Comparison of ENCODE assay signal across 29 mouse cellular contexts in genomic region chr5:112945925-112946324, GRCm38 (mm10). TPM values are rescaled to one million over a fixed set of nuclear protein-coding genes. Genes with fewer than 3 reads are reported as not detected.
DNase-seq lines count a peak whose midpoint lies in the region; ATAC-seq and TF ChIP-seq lines count a peak whose summit lies in the region.
"Had no signal": no experiment of that assay in that cellular context is flagged by ENCODE, and none has a peak within 500 bp of the region (broad histone marks: within the 10 kb centered on the region; RNA-seq: fewer than 3 reads in every experiment).

No protein-coding gene starts in this region.

- 0 out of 2 replicates have a peak, but pooled peaks have one; percentile 16 for ATAC-seq in frontal cortex, adult (ENCODE audit: low TSS enrichment)
- ATAC-seq in embryonic facial prominence, embryonic 14.5 days (ENCODE audit: low read depth): no peak
- ATAC-seq in limb, embryonic 12.5 days (ENCODE audit: insufficient number of reproducible peaks, insufficient read depth, low FRiP score, low TSS enrichment, low read depth): no peak
- ATAC-seq: forebrain, embryonic 13.5 days; forebrain, embryonic 16.5 days; hindbrain, embryonic 16.5 days; intestine, embryonic 15.5 days; Patski had no signal

- no peak for TF ChIP-seq CTCF in heart, adult 2 months (IDR thresholded peaks at IDR 0.05)

- H3K27ac ChIP-seq in embryonic facial prominence, embryonic 14.5 days (replicated peaks; ENCODE audit: low read depth, low read length): peak overlapping the region; percentile 66
- H3K27ac ChIP-seq in limb, embryonic 12.5 days: peak overlapping the region; percentile 25; the same call in 1 of the 2 replicates
- no peak overlapping the region for H3K27ac ChIP-seq in forebrain, embryonic 10.5 days
- H3K27ac ChIP-seq in heart, adult 2 months: no peak overlapping the region
- H3K27ac ChIP-seq: forebrain, embryonic 13.5 days; heart, embryonic 15.5 days; hindbrain, embryonic 10.5 days; hindbrain, embryonic 13.5 days; intestine, embryonic 15.5 days had no signal

- no peak overlapping the region for H3K4me3 ChIP-seq in embryonic facial prominence, embryonic 14.5 days (ENCODE audit: low read depth, low read length)
- no peak overlapping the region for H3K4me3 ChIP-seq in limb, embryonic 12.5 days (replicated peaks)
- H3K4me3 ChIP-seq in forebrain, embryonic 10.5 days: no peak overlapping the region
- H3K4me3 ChIP-seq in heart, adult 2 months: no peak overlapping the region
- H3K4me3 ChIP-seq: erythroblast, embryonic 14.5 days; forebrain, embryonic 13.5 days; heart, embryonic 12.5 days; heart, embryonic 15.5 days; hindbrain, embryonic 10.5 days; hindbrain, embryonic 13.5 days; intestine, embryonic 15.5 days had no signal

- TF ChIP-seq EP300 in heart, adult 2 months (IDR thresholded peaks at IDR 0.05; ENCODE audit: insufficient read depth, low read depth, low read length): no peak

- H3K4me2 ChIP-seq in embryonic facial prominence, embryonic 14.5 days (ENCODE audit: low read depth, low read length): no peak overlapping the region
- H3K4me2 ChIP-seq in limb, embryonic 12.5 days: no peak overlapping the region
- H3K4me2 ChIP-seq: forebrain, embryonic 13.5 days; heart, embryonic 12.5 days; heart, embryonic 15.5 days; hindbrain, embryonic 13.5 days; intestine, embryonic 15.5 days had no signal

- peaks cover 11% of the 10 kb centered on the region for H3K4me1 ChIP-seq in embryonic facial prominence, embryonic 14.5 days (ENCODE audit: control insufficient read depth, insufficient read depth, low read length)
- H3K4me1 ChIP-seq in limb, embryonic 12.5 days (replicated peaks): peaks cover 16% of the 10 kb centered on the region
- H3K4me1 ChIP-seq in forebrain, embryonic 10.5 days: peaks cover 18% of the 10 kb centered on the region
- H3K4me1 ChIP-seq in heart, adult 2 months (ENCODE audit: control insufficient read depth, insufficient read depth, low read length): no peaks in the 10 kb centered on the region
- H3K4me1 ChIP-seq: heart, embryonic 12.5 days; heart, embryonic 15.5 days; intestine, embryonic 15.5 days had no signal

- TF ChIP-seq POLR2A in heart, adult 2 months (IDR thresholded peaks at IDR 0.05; ENCODE audit: insufficient read depth, low read depth, low read length): no peak

- no peak for DNase-seq in frontal cortex, postnatal 10 days (ENCODE audit: low spot score in 2 of 2)
- peak; percentile 52 for DNase-seq in brain, adult 2 months (ENCODE audit: low read depth, low spot score)
- no peak for DNase-seq in embryonic facial prominence, embryonic 14.5 days (ENCODE audit: low spot score)
- no peak for DNase-seq in forebrain, embryonic 10.5 days (ENCODE audit: extremely low spot score, low spot score)
- DNase-seq in heart, adult 2 months: no peak
- DNase-seq: adrenal gland, postnatal 10 days; B cell, adult 2 months; cerebellum, adult 11-12 months; cerebellum, adult 9-10 months; cerebellum, postnatal 14 days; gastrocnemius, postnatal 14 days; heart, adult 11 months; heart, postnatal 10 days; heart, postnatal 36 days; kidney, adult 11 months had no signal

- H3K27me3 ChIP-seq in embryonic facial prominence, embryonic 14.5 days (replicated peaks; ENCODE audit: control insufficient read depth, insufficient read depth, low read length): no peaks in the 10 kb centered on the region
- H3K27me3 ChIP-seq in limb, embryonic 12.5 days: no peaks in the 10 kb centered on the region
- no peaks in the 10 kb centered on the region for H3K27me3 ChIP-seq in forebrain, embryonic 10.5 days (ENCODE audit: poor library complexity, severe bottlenecking)
- no peaks in the 10 kb centered on the region for H3K27me3 ChIP-seq in heart, adult 2 months (ENCODE audit: control insufficient read depth, insufficient read depth, low read length)
- H3K27me3 ChIP-seq: CH12.LX; heart, embryonic 12.5 days; heart, embryonic 15.5 days; hindbrain, embryonic 13.5 days; intestine, embryonic 15.5 days; Patski had no signal

- no peaks in the 10 kb centered on the region for H3K9me3 ChIP-seq in embryonic facial prominence, embryonic 14.5 days (ENCODE audit: control insufficient read depth, low read length)
- H3K9me3 ChIP-seq in limb, embryonic 12.5 days: no peaks in the 10 kb centered on the region
- no peaks in the 10 kb centered on the region for H3K9me3 ChIP-seq in forebrain, embryonic 10.5 days
- H3K9me3 ChIP-seq: forebrain, embryonic 13.5 days; heart, embryonic 12.5 days; heart, embryonic 15.5 days; hindbrain, embryonic 10.5 days; hindbrain, embryonic 13.5 days; intestine, embryonic 15.5 days had no signal

- 41% methylated on average over 7 of the region's 7 CpGs for WGBS in embryonic facial prominence, embryonic 14.5 days
- 60% methylated on average over 7 of the region's 7 CpGs for WGBS in limb, embryonic 12.5 days
- WGBS in forebrain, embryonic 10.5 days: 84% methylated on average over 7 of the region's 7 CpGs
- 71% methylated on average over 7 of the region's 7 CpGs for WGBS in heart, adult 2 months

- H3K9ac ChIP-seq in embryonic facial prominence, embryonic 14.5 days (ENCODE audit: low read depth, low read length): no peak overlapping the region
- H3K9ac ChIP-seq in limb, embryonic 12.5 days (replicated peaks): no peak overlapping the region
- H3K9ac ChIP-seq in heart, adult 2 months (ENCODE audit: low read depth, low read length): no peak overlapping the region
- H3K9ac ChIP-seq: forebrain, embryonic 13.5 days; heart, embryonic 12.5 days; heart, embryonic 15.5 days; hindbrain, embryonic 13.5 days; intestine, embryonic 15.5 days had no signal

- no peaks in the 10 kb centered on the region for H3K79me2 ChIP-seq in heart, adult 2 months (replicated peaks; ENCODE audit: control insufficient read depth, insufficient read depth, low read length)

- intact Hi-C loops in heart, adult 2 months (cut with DNase I): no loop called here

- peaks cover 10% of the 10 kb centered on the region; the same call in 1 of the 2 replicates for H3K36me3 ChIP-seq in embryonic facial prominence, embryonic 14.5 days (ENCODE audit: control insufficient read depth, insufficient read depth, low read length)
- peaks cover 11% of the 10 kb centered on the region; the same call in 1 of the 2 replicates for H3K36me3 ChIP-seq in limb, embryonic 12.5 days
- H3K36me3 ChIP-seq in forebrain, embryonic 10.5 days (replicated peaks): peaks cover 3% of the 10 kb centered on the region; the same call in 1 of the 2 replicates
- no peaks in the 10 kb centered on the region for H3K36me3 ChIP-seq in heart, adult 2 months (ENCODE audit: control insufficient read depth, insufficient read depth, low read length)
- H3K36me3 ChIP-seq: G1E had no signal

RNA-seq across cellular contexts. Expression of gene Myo18b, which starts 49.8 kb away (rescaled TPM):
- polyA plus RNA-seq in embryonic facial prominence, embryonic 14.5 days (2014; fragmentation: Nextera tagmentation; extraction: Ambion mirVana): 6.7 and 9.4 TPM in 2 replicates
- polyA plus RNA-seq in limb, embryonic 12.5 days (2016; fragmentation: Nextera tagmentation; extraction: Ambion mirVana): 1.5 TPM in 2 replicates
- 0.10 and 0.27 TPM in 2 replicates for polyA plus RNA-seq in forebrain, embryonic 10.5 days (2016; fragmentation: Nextera tagmentation; extraction: Ambion mirVana)
- total RNA-seq in heart, adult 2 months (2021): 100 to 1,000 TPM; 198 to 235 TPM
- 74.3 and 111 TPM in 2 replicates for polyA plus RNA-seq in heart, adult 2 months (2012; rRNA removed)
- total RNA-seq: CH12.LX had no signal
- polyA plus RNA-seq: erythroblast, embryonic 14.5 days; G1E; Patski had no signal

Comparison
In these comparisons a context has a peak if more than half of its experiments do, and no peak if none do; other contexts are left out.
1. H3K27ac ChIP-seq: peak in embryonic facial prominence, embryonic 14.5 days (single experiment) and limb, embryonic 12.5 days (single experiment); none in forebrain, embryonic 10.5 days (single experiment) and heart, adult 2 months (single experiment).